Mouse (Mus musculus) adrenal gland, adult (tissue): Measurements from ENCODE around the gene Dnaaf1.

Source experiments
- DNase-seq, 2 experiments: peaks; one replicate each; pipeline ENCODE4 v3.0.0; 2022 to 2023; ENCODE audit warnings: low spot score in 1 of 2; ENCODE audit not compliant: inconsistent age in 2 of 2

Dnaaf1 gene

GRCm38 (mm10) chr8:119620848-119621465, 45.9 kb downstream of the Dnaaf1 start:
- DNase-seq = no peak

- DNase-seq = no peak
Measured at GRCm38 (mm10) chr8:119622555-119622954, 47.5 kb downstream of the Dnaaf1 start.

GRCm38 (mm10) chr8:119623061-119623460, 48.0 kb downstream of the Dnaaf1 start:
- no peak for DNase-seq

GRCm38 (mm10) chr8:119623744-119624143, 48.7 kb downstream of the Dnaaf1 start:
- no peak for DNase-seq

GRCm38 (mm10) chr8:119624916-119625315, 49.9 kb downstream of the Dnaaf1 start:
- DNase-seq = no peak

GRCm38 (mm10) chr8:119625788-119626187, 50.8 kb downstream of the Dnaaf1 start:
- no peak for DNase-seq

- no peak for DNase-seq
Measured at GRCm38 (mm10) chr8:119627199-119627598, 52.2 kb downstream of the Dnaaf1 start.

GRCm38 (mm10) chr8:119627613-119628359, 52.8 kb downstream of the Dnaaf1 start:
- no peak for DNase-seq

- DNase-seq = peak; percentile 34 to 78
Measured at GRCm38 (mm10) chr8:119630841-119631240, 55.8 kb downstream of the Dnaaf1 start.

GRCm38 (mm10) chr8:119632246-119632645, 57.2 kb downstream of the Dnaaf1 start:
- DNase-seq = no peak

- no peak for DNase-seq
Measured at GRCm38 (mm10) chr8:119632909-119633308, 57.9 kb downstream of the Dnaaf1 start.

- DNase-seq = no peak
Measured at GRCm38 (mm10) chr8:119634616-119635336, 59.7 kb downstream of the Dnaaf1 start.

- DNase-seq = peak in 1 of 2 experiments; percentile 39
Measured at GRCm38 (mm10) chr8:119635378-119635777, 60.3 kb downstream of the Dnaaf1 start, which contains the start of gene Kcng4. Gene Kcng4, minus strand, starts transcription at chr8:119635680.

GRCm38 (mm10) chr8:119635958-119636357, 60.9 kb downstream of the Dnaaf1 start:
- peak in 1 of 2 experiments; percentile 70 for DNase-seq

GRCm38 (mm10) chr8:119636766-119637165, 61.7 kb downstream of the Dnaaf1 start:
- peak; percentile 60 to 84 for DNase-seq

GRCm38 (mm10) chr8:119637381-119637780, 62.3 kb downstream of the Dnaaf1 start:
- DNase-seq = no peak

- no peak for DNase-seq
Measured at GRCm38 (mm10) chr8:119638261-119638660, 63.2 kb downstream of the Dnaaf1 start.

GRCm38 (mm10) chr8:119639798-119640197, 64.8 kb downstream of the Dnaaf1 start:
- DNase-seq = peak; percentile 40 to 77

GRCm38 (mm10) chr8:119641058-119641457, 66.0 kb downstream of the Dnaaf1 start:
- peak; percentile 72 to 89 for DNase-seq

GRCm38 (mm10) chr8:119642960-119643359, 67.9 kb downstream of the Dnaaf1 start:
- no peak for DNase-seq

- DNase-seq = no peak
Measured at GRCm38 (mm10) chr8:119644429-119644960, 69.5 kb downstream of the Dnaaf1 start.
